In genomic region chr17:46674530-46675283, GRCm38 (mm10) we compare ENCODE assay signal across 7 mouse cellular contexts. TPM values are rescaled to one million over a fixed set of nuclear protein-coding genes. Genes with fewer than 3 reads are reported as not detected.
DNase-seq lines count a peak whose midpoint lies in the region; ATAC-seq and TF ChIP-seq lines count a peak whose summit lies in the region.

No protein-coding gene starts in this region.

- 0 out of 2 replicates have a peak, but pooled peaks have one; percentile 3 for ATAC-seq in lung, postnatal 0 days
- peak; percentile 34 for ATAC-seq in limb, embryonic 13.5 days (ENCODE audit: low FRiP score, low read depth)
- peak; percentile 11; the same call in 1 of the 2 replicates for ATAC-seq in stomach, postnatal 0 days (ENCODE audit: low FRiP score, low TSS enrichment)

- no peak for TF ChIP-seq EP300 in lung, postnatal 0 days (IDR thresholded peaks at IDR 0.05)
- no peak for TF ChIP-seq EP300 in stomach, postnatal 0 days (optimal IDR thresholded peaks at IDR 0.05)

- peak overlapping the region; percentile 59 for H3K4me3 ChIP-seq in lung, postnatal 0 days (ENCODE audit: low read depth, low read length)
- peak overlapping the region; percentile 87 for H3K4me3 ChIP-seq in forebrain, embryonic 10.5 days
- H3K4me3 ChIP-seq in limb, embryonic 13.5 days: peak overlapping the region; percentile 82
- peak overlapping the region; percentile 72 for H3K4me3 ChIP-seq in stomach, postnatal 0 days (ENCODE audit: low read depth, low read length)

- intact Hi-C loops in left cerebral cortex, postnatal 10 days (cut with DNase I): no loop called here

- H3K27me3 ChIP-seq in lung, postnatal 0 days (replicated peaks; ENCODE audit: insufficient read depth, low read length): no peaks in the 10 kb centered on the region
- no peaks in the 10 kb centered on the region for H3K27me3 ChIP-seq in forebrain, embryonic 10.5 days (ENCODE audit: poor library complexity, severe bottlenecking)
- H3K27me3 ChIP-seq in limb, embryonic 13.5 days: no peaks in the 10 kb centered on the region
- H3K27me3 ChIP-seq in stomach, postnatal 0 days (ENCODE audit: control insufficient read depth, insufficient read depth, low read length): no peaks in the 10 kb centered on the region

- no peaks in the 10 kb centered on the region for H3K9me3 ChIP-seq in lung, postnatal 0 days (ENCODE audit: low read length)
- no peaks in the 10 kb centered on the region for H3K9me3 ChIP-seq in forebrain, embryonic 10.5 days
- H3K9me3 ChIP-seq in limb, embryonic 13.5 days: no peaks in the 10 kb centered on the region
- no peaks in the 10 kb centered on the region for H3K9me3 ChIP-seq in stomach, postnatal 0 days (ENCODE audit: control insufficient read depth, low read length)

- WGBS in lung, postnatal 0 days: 28% methylated on average over 15 of the region's 15 CpGs
- WGBS in forebrain, embryonic 10.5 days: 19% methylated on average over 15 of the region's 15 CpGs
- WGBS in limb, embryonic 13.5 days: 22% methylated on average over 15 of the region's 15 CpGs
- 18% methylated on average over 15 of the region's 15 CpGs for WGBS in stomach, postnatal 0 days

- H3K36me3 ChIP-seq in lung, postnatal 0 days (ENCODE audit: insufficient read depth, low read length): peaks cover 17% of the 10 kb centered on the region; the same call in 1 of the 2 replicates
- H3K36me3 ChIP-seq in forebrain, embryonic 10.5 days (replicated peaks): peaks cover 77% of the 10 kb centered on the region
- H3K36me3 ChIP-seq in limb, embryonic 13.5 days: peaks cover 59% of the 10 kb centered on the region
- peaks cover 12% of the 10 kb centered on the region for H3K36me3 ChIP-seq in stomach, postnatal 0 days (ENCODE audit: control insufficient read depth, insufficient read depth, low read length)

- peaks cover 17% of the 10 kb centered on the region; the same call in 1 of the 2 replicates for H3K4me1 ChIP-seq in lung, postnatal 0 days (ENCODE audit: insufficient read depth, low read depth, low read length)
- H3K4me1 ChIP-seq in forebrain, embryonic 10.5 days: peaks cover 40% of the 10 kb centered on the region
- peaks cover 34% of the 10 kb centered on the region for H3K4me1 ChIP-seq in limb, embryonic 13.5 days
- peaks cover 8% of the 10 kb centered on the region for H3K4me1 ChIP-seq in stomach, postnatal 0 days (replicated peaks; ENCODE audit: control insufficient read depth, insufficient read depth)

- peak overlapping the region; percentile 62 for H3K27ac ChIP-seq in lung, postnatal 0 days (ENCODE audit: low read length)
- H3K27ac ChIP-seq in forebrain, embryonic 10.5 days: peak overlapping the region; percentile 89
- H3K27ac ChIP-seq in limb, embryonic 13.5 days: peak overlapping the region; percentile 95
- H3K27ac ChIP-seq in stomach, postnatal 0 days (replicated peaks): peak overlapping the region; percentile 90

- peak overlapping the region; percentile 73 for H3K4me2 ChIP-seq in lung, postnatal 0 days (replicated peaks; ENCODE audit: low read depth, low read length)
- peak overlapping the region; percentile 88 for H3K4me2 ChIP-seq in limb, embryonic 13.5 days (replicated peaks)
- peak overlapping the region; percentile 71 for H3K4me2 ChIP-seq in stomach, postnatal 0 days (replicated peaks; ENCODE audit: low read depth)

- H3K9ac ChIP-seq in lung, postnatal 0 days (replicated peaks; ENCODE audit: low read depth): peak overlapping the region; percentile 20
- H3K9ac ChIP-seq in limb, embryonic 13.5 days: peak overlapping the region; percentile 74
- peak overlapping the region; percentile 76 for H3K9ac ChIP-seq in stomach, postnatal 0 days (ENCODE audit: low read length)

- DNase-seq in lung, postnatal 0 days (ENCODE audit: low spot score): no peak
- DNase-seq in lung, postnatal 10 days: no peak
- DNase-seq in forebrain, embryonic 10.5 days (ENCODE audit: extremely low spot score, low spot score): no peak
- DNase-seq in stomach, postnatal 0 days (ENCODE audit: low spot score): no peak
- no peak for DNase-seq in ovary, adult 18-20 months (ENCODE audit: low spot score)
- DNase-seq in left cerebral cortex, postnatal 10 days (ENCODE audit: extremely low spot score in 1 of 2, low spot score in 2 of 2): no peak

- TF ChIP-seq CTCF in lung, postnatal 0 days (IDR thresholded peaks at IDR 0.05): no peak
- TF ChIP-seq CTCF in stomach, postnatal 0 days (IDR thresholded peaks at IDR 0.05; ENCODE audit: low read depth): no peak

RNA-seq across cellular contexts. Expression of gene Rrp36, which starts 0.6 kb away (rescaled TPM):
- 35.2 and 38.5 TPM in 2 replicates for polyA plus RNA-seq in lung, postnatal 0 days (2015; fragmentation: Nextera tagmentation; extraction: Ambion mirVana)
- 69.0 and 70.1 TPM in 2 replicates for polyA plus RNA-seq in forebrain, embryonic 10.5 days (2016; fragmentation: Nextera tagmentation; extraction: Ambion mirVana)
- polyA plus RNA-seq in limb, embryonic 13.5 days (2015; fragmentation: Nextera tagmentation; extraction: Ambion mirVana): 67.6 and 73.9 TPM in 2 replicates
- polyA plus RNA-seq in stomach, postnatal 0 days (2015; fragmentation: Nextera tagmentation; extraction: Ambion mirVana): 37.2 and 38.1 TPM in 2 replicates
- 10 to 100 TPM; 14.8 to 19.3 TPM for total RNA-seq in left cerebral cortex, postnatal 10 days (2021)

RNA-seq across cellular contexts. Expression of gene Mea1, which starts 3.9 kb away (rescaled TPM):
- polyA plus RNA-seq in lung, postnatal 0 days (2015; fragmentation: Nextera tagmentation; extraction: Ambion mirVana): 113 and 114 TPM in 2 replicates
- 163 and 165 TPM in 2 replicates for polyA plus RNA-seq in forebrain, embryonic 10.5 days (2016; fragmentation: Nextera tagmentation; extraction: Ambion mirVana)
- 157 and 162 TPM in 2 replicates for polyA plus RNA-seq in limb, embryonic 13.5 days (2015; fragmentation: Nextera tagmentation; extraction: Ambion mirVana)
- polyA plus RNA-seq in stomach, postnatal 0 days (2015; fragmentation: Nextera tagmentation; extraction: Ambion mirVana): 142 and 146 TPM in 2 replicates
- 100 to 1,000 TPM; 124 to 130 TPM for total RNA-seq in left cerebral cortex, postnatal 10 days (2021)

RNA-seq across cellular contexts. Expression of gene Klhdc3, which starts 6.0 kb away (rescaled TPM):
- polyA plus RNA-seq in lung, postnatal 0 days (2015; fragmentation: Nextera tagmentation; extraction: Ambion mirVana): 96.7 and 111 TPM in 2 replicates
- 132 and 133 TPM in 2 replicates for polyA plus RNA-seq in forebrain, embryonic 10.5 days (2016; fragmentation: Nextera tagmentation; extraction: Ambion mirVana)
- polyA plus RNA-seq in limb, embryonic 13.5 days (2015; fragmentation: Nextera tagmentation; extraction: Ambion mirVana): 127 and 135 TPM in 2 replicates
- 73.7 and 75.0 TPM in 2 replicates for polyA plus RNA-seq in stomach, postnatal 0 days (2015; fragmentation: Nextera tagmentation; extraction: Ambion mirVana)
- total RNA-seq in left cerebral cortex, postnatal 10 days (2021): 100 to 1,000 TPM; 175 to 180 TPM

RNA-seq across cellular contexts. Expression of gene Cul7, which starts 24.6 kb away (rescaled TPM):
- polyA plus RNA-seq in lung, postnatal 0 days (2015; fragmentation: Nextera tagmentation; extraction: Ambion mirVana): 21.8 and 22.1 TPM in 2 replicates
- 38.0 and 40.9 TPM in 2 replicates for polyA plus RNA-seq in forebrain, embryonic 10.5 days (2016; fragmentation: Nextera tagmentation; extraction: Ambion mirVana)
- polyA plus RNA-seq in limb, embryonic 13.5 days (2015; fragmentation: Nextera tagmentation; extraction: Ambion mirVana): 63.2 and 66.0 TPM in 2 replicates
- polyA plus RNA-seq in stomach, postnatal 0 days (2015; fragmentation: Nextera tagmentation; extraction: Ambion mirVana): 12.9 and 14.0 TPM in 2 replicates
- total RNA-seq in left cerebral cortex, postnatal 10 days (2021): 10 to 100 TPM; 39.3 to 46.5 TPM

RNA-seq across cellular contexts. Expression of gene Mrpl2, which starts 28.7 kb away (rescaled TPM):
- 69.2 and 88.6 TPM in 2 replicates for polyA plus RNA-seq in lung, postnatal 0 days (2015; fragmentation: Nextera tagmentation; extraction: Ambion mirVana)
- 136 and 137 TPM in 2 replicates for polyA plus RNA-seq in forebrain, embryonic 10.5 days (2016; fragmentation: Nextera tagmentation; extraction: Ambion mirVana)
- polyA plus RNA-seq in limb, embryonic 13.5 days (2015; fragmentation: Nextera tagmentation; extraction: Ambion mirVana): 104 and 106 TPM in 2 replicates
- 96.4 and 98.8 TPM in 2 replicates for polyA plus RNA-seq in stomach, postnatal 0 days (2015; fragmentation: Nextera tagmentation; extraction: Ambion mirVana)
- total RNA-seq in left cerebral cortex, postnatal 10 days (2021): 10 to 100 TPM; 44.6 to 50.5 TPM

Comparison
In these comparisons a context has a peak if more than half of its experiments do, and no peak if none do; other contexts are left out.
1. H3K9ac ChIP-seq: peak in every context shown above with its lines; median percentile 76 in stomach, postnatal 0 days; 74 in limb, embryonic 13.5 days; 20 in lung, postnatal 0 days.